Mouse (Mus musculus) hematopoietic multipotent progenitor cell, adult 10-12 weeks (in vitro differentiated cells): ENCODE data around the gene Kdelr1. TPM values are rescaled to one million over a fixed set of nuclear protein-coding genes. Genes with fewer than 3 reads are reported as not detected.

ENCODE experiments used
- polyA plus RNA-seq: library from polyadenylated mRNA; stranded (reverse); fragments of >175 nt; gene quantifications from 2 replicates; pipeline ENCODE4 v1.2.3, GENCODE M21; 2012; ENCODE audit warnings: low replicate concordance

The Kdelr1 gene
- 299 and 848 TPM in 2 replicates for polyA plus RNA-seq

DNA sequence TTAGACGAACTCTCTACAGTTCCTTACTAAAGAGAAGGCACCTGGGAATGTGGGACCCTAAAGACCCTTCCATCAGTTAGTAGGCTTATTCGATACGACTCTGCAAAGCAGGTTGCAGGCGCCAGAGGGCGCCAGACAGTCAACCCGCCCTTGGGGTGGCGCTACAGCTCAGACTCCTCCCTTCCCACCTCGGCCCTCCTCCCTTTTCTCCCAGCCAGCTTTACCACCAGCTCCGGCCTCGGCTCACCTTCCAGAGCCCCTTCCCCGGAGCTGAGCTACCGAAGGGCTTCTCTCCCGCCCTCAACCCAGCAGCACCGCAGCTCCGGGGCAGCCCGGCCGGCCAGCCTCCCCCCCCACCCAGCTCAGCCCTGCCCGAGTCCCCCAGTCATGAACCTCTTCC, at the start of gene Kdelr1:
Kdelr1 (plus strand) TSS at position 149 of the 400 bp plus-strand sequence.

DNA sequence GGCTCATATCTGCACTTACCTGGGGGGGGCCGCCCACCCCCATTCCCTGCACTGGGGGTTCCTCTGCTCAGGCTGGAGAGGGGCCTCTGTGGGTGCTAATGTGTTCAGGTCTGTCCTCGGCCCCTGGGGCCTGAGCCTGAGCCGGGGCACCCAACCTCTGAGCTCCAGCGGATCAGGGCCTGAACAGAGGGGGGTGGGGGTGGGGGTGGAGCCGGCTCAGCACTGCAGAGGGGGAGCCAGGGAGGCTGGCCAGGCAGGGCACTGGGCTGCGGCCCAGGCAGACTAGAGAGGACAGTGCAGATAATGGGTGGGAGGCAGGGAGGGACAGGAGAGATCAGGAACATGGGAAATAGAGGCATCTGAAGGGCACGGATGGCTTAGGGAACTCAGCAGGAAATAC, 48.0 kb upstream of the Kdelr1 start, which contains the start of gene Kcnj14:
Kcnj14 (minus strand) TSS at position 185 of the 400 bp plus-strand sequence.

DNA sequence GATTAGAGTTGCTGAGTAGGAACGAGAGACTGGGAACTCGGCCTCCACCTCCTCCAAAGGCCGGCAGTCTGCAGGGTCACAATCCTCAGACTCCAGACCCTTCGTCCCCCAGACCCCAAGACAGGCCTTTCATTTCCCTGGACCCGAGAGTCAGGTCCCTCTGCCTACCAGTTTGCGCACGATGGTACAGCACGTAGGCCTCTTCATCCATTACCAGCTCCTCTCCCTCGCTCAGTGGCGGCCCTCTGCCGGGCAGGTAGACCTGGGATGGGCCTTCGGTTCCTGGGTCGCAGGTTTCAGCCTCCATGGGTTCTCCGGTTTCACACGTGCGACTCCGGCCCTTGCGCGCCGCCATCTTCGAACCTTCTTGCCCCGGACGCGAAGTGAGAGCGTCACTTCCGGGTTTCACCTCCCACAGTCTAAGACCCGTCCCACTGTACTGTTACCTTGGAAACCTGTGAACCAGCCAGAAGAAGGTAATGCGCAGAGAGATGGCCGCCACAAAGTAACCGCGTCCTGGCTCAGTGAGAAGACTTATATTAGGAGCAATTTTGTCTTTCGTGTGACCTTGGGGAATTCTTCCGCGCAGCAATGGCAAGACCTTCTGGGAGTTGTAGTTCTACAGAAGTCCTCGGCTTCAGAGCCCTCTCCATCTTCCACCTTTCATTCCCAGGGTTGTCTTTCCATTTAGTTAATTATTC, 42.0 kb upstream of the Kdelr1 start, which contains the start of gene Grwd1:
Grwd1 (minus strand) TSS at position 518 of the 701 bp plus-strand sequence.

DNA sequence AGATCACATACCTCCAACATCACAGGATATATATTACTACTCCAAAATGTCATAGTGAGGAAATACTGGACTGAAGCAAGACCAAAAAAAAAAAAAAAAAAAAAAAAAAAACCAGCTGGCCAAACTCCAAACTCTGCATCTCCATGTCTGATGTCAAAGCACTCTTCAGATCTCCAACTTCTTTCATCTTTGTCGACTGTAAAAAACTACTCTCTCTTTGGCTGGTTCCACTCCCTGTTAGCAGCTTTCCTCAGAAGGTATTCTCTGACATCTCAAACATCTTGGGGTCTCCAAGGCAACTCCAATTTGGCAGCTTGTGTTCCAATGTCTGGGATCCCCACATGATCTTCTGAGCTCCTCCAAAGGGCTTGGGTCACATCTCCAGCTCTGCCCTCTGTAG, 5.7 kb downstream of the Kdelr1 start, which contains the start of gene Grin2d:
Grin2d (minus strand) TSS at position 101 of the 400 bp plus-strand sequence.

DNA sequence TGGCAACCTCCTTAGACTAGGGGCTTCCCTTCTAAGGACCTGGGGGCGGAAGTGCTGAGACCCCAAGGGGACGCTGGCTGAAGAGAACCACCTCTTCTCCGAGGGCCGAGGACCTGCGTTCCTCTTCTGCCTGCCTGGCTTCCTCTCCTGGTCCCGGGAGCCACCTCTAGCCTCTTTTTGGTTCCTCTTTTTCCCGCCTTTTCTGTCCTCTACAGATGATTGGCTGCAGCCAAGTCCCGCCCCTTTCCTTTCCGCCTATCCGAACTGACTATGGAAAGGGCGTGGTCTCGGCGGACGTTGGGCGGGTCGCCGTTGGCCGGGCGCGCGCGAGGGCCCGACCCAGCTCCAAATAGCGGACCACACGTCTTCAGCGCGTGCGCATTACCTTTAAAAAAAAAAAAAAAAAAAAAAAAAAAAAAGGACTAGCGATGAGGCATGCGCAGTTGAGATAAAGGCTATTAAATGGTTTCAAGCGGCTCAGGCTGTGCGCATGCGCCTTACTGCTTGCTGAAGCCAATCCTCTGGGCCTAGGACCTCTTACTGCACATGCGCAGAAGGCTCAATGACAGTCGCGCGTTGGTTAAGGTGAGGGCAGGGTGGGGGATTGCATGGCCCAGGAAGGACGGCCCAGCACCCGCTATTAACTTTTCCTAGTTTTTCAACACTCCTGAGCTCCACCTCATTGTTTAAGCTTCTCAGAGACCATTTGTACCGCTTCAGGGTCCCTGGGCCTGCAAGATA, 24.1 kb downstream of the Kdelr1 start, which contains the start of the genes Syngr4 and Tmem143:
Syngr4 (minus strand) TSS at position 198 of the 741 bp plus-strand sequence.
Tmem143 (plus strand) TSS at position 425 of the 741 bp plus-strand sequence.

DNA sequence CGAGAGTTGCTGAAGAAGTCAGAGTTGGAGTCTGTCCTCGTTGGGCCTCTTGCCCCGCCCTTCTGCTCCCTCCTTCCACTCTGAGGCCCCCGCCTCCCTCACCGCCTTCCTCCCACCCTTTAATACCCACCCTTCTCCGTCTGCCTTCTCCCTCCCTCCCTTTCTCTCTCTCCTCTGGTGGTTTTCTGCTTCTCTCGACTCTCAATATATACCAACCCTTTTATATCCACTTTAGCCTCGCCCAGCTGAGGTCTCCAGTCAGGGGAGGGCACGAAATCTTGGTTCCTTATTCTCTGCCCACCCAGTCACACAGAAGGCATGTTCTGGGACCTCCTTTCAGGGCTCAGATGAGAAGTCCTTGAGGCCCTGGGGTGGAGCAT, 48.7 kb downstream of the Kdelr1 start, which contains the start of gene Emp3:
Emp3 (minus strand) TSS at position 163 of the 380 bp plus-strand sequence.

DNA sequence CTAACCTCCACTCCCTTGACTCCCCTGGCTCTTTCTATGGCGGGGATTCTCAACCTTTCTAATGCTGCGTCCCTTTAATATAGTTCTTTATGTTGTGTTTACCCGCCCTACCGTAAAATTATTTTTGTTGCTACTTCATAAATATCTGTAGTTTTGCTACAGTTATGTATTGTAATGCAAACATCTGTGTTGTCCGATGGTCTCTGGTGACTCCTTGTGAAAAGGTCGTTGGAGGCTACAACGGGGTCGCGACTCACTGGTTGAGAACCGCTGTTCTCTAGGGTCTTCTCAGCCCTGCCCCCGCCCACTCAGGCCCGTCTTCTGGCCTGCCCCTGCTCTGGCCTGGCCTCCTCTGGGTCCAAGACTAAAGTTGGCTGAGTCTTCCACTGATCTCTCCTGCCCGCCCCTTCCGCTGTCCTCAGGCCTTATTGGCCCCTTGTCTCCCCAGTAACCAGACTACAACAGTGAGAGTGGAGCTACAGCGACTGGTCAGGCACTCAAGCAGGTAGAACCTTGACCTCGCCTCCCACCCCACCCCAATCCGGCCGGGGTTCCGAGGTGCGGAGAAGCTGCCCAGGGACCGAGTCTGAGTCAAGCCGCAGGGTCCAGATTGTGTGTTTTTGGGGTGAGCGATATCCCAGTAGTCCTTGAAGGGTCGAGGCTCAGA, 51.3 kb downstream of the Kdelr1 start, which contains the start of gene Ccdc114:
Ccdc114 (plus strand) TSS at position 311 of the 667 bp plus-strand sequence.

Other genes starting within 250 kb of the Kdelr1 start
- gene Rasip1, start 245.3 kb upstream of the Kdelr1 start, polyA plus RNA-seq: 3.0 and 3.6 TPM in 2 replicates
- 0.20 and 0.42 TPM in 2 replicates for gene Mamstr, start 232.8 kb upstream of the Kdelr1 start, polyA plus RNA-seq
- gene Fut2, start 206.4 kb upstream of the Kdelr1 start, polyA plus RNA-seq: not detected in 2 replicates
- 1.4 and 3.5 TPM in 2 replicates for gene Ntn5, start 188.8 kb upstream of the Kdelr1 start, polyA plus RNA-seq
- gene Sec1, start 178.4 kb upstream of the Kdelr1 start, polyA plus RNA-seq: 0.18 and 0.44 TPM in 2 replicates
- 1.5 and 3.9 TPM in 2 replicates for gene Car11, start 172.9 kb upstream of the Kdelr1 start, polyA plus RNA-seq
- 18.0 and 48.2 TPM in 2 replicates for gene Dbp, start 167.7 kb upstream of the Kdelr1 start, polyA plus RNA-seq
- 7,990 and 13,125 TPM in 2 replicates for gene Rpl18, start 157.3 kb upstream of the Kdelr1 start, polyA plus RNA-seq
- gene Sphk2, start 154.8 kb upstream of the Kdelr1 start, polyA plus RNA-seq: 102 and 136 TPM in 2 replicates
- 0.07 and 0.22 TPM in 2 replicates for gene Fam83e, start 151.6 kb upstream of the Kdelr1 start, polyA plus RNA-seq
- not detected in 2 replicates for gene Spaca4, start 147.0 kb upstream of the Kdelr1 start, polyA plus RNA-seq
- 0.64 and 3.0 TPM in 2 replicates for gene Lmtk3, start 89.0 kb upstream of the Kdelr1 start, polyA plus RNA-seq
- 0.58 TPM in 1 of 2 replicates, not detected in the other for gene Sult2b1, start 88.1 kb upstream of the Kdelr1 start, polyA plus RNA-seq
- 74.7 and 269 TPM in 2 replicates for gene Cyth2, start 58.2 kb upstream of the Kdelr1 start, polyA plus RNA-seq
- gene Kcnj14, start 48.0 kb upstream of the Kdelr1 start, polyA plus RNA-seq: 0.83 and 0.94 TPM in 2 replicates
- 20.9 and 22.6 TPM in 2 replicates for gene Grwd1, start 41.8 kb upstream of the Kdelr1 start, polyA plus RNA-seq
- 0.46 and 1.9 TPM in 2 replicates for gene Grin2d, start 5.6 kb downstream of the Kdelr1 start, polyA plus RNA-seq
- gene Syngr4, start 23.9 kb downstream of the Kdelr1 start, polyA plus RNA-seq: 0.35 and 1.5 TPM in 2 replicates
- 27.4 and 28.4 TPM in 2 replicates for gene Tmem143, start 24.2 kb downstream of the Kdelr1 start, polyA plus RNA-seq
- gene Emp3, start 48.6 kb downstream of the Kdelr1 start, polyA plus RNA-seq: 151 and 256 TPM in 2 replicates
- 3.1 TPM in 2 replicates for gene Ccdc114, start 51.3 kb downstream of the Kdelr1 start, polyA plus RNA-seq
- gene Abcc6, start 157.5 kb downstream of the Kdelr1 start, polyA plus RNA-seq: not detected in 2 replicates
- gene Nomo1, start 160.9 kb downstream of the Kdelr1 start, polyA plus RNA-seq: 23.2 and 27.7 TPM in 2 replicates
- gene Kcnj11, start 228.0 kb downstream of the Kdelr1 start, polyA plus RNA-seq: 0.05 TPM in 1 of 2 replicates, not detected in the other